Mouse (Mus musculus) stomach, embryonic 15.5 days (tissue): Measurements from ENCODE around the gene Mphosph6. TPM values are rescaled to one million over a fixed set of nuclear protein-coding genes. Genes with fewer than 3 reads are reported as not detected.

Experiments
- ATAC-seq: fragments of 200-750 bp; cut with Nextera tagmentation; 2 replicates; pipeline ENCODE4 v1.8.0; 2017; ENCODE audit warnings: low read depth, moderate number of reproducible peaks, moderate TSS enrichment; ENCODE audit not compliant: insufficient read depth, low FRiP score
- H3K27ac ChIP-seq: fragments of 300-500 bp; sonication (generic); 2 replicates; pipeline ENCODE4 v1.5.1; 2015; ENCODE audit warnings: mild to moderate bottlenecking, inconsistent platforms
- H3K27me3 ChIP-seq: fragments of 300-500 bp; sonication (generic); replicated peaks from 2 replicates; pipeline ENCODE4 v1.6.1; 2015; ENCODE audit warnings: inconsistent platforms
- H3K36me3 ChIP-seq: fragments of 300-500 bp; sonication (generic); 2 replicates; pipeline ENCODE4 v1.6.1; 2015; ENCODE audit warnings: inconsistent platforms
- H3K4me1 ChIP-seq: fragments of 300-500 bp; sonication (generic); 2 replicates; pipeline ENCODE4 v1.6.1; 2015; ENCODE audit warnings: inconsistent platforms
- H3K4me2 ChIP-seq: fragments of 300-500 bp; sonication (generic); 2 replicates; pipeline ENCODE4 v1.6.1; 2015; ENCODE audit warnings: mild to moderate bottlenecking, inconsistent platforms
- H3K4me3 ChIP-seq: fragments of 300-500 bp; sonication (generic); replicated peaks from 2 replicates; pipeline ENCODE4 v1.5.1; 2015; ENCODE audit warnings: inconsistent platforms
- H3K9ac ChIP-seq: fragments of 300-500 bp; sonication (generic); 2 replicates; pipeline ENCODE4 v1.6.1; 2015; ENCODE audit warnings: inconsistent platforms
- H3K9me3 ChIP-seq: fragments of 300-500 bp; sonication (generic); 2 replicates; pipeline ENCODE4 v1.6.1; 2016; ENCODE audit warnings: inconsistent platforms
- WGBS: fragments of 180-500 bp; shearing (Covaris S2); methylation state at CpG from one replicate; pipeline ENCODE4 v1.1.7; 2015; 5-methylcytosine and 5-hydroxymethylcytosine counted together
- polyA plus RNA-seq: library from polyadenylated mRNA; unstranded; fragments of >200 nt; fragmentation: Nextera tagmentation; extraction: Ambion mirVana; gene quantifications from 2 replicates; pipeline ENCODE4 v1.2.1, GENCODE M21; 2015

Gene Mphosph6
- polyA plus RNA-seq, 1 experiment from 2014 or later: 58.6 TPM

GRCm38 (mm10) chr8:117764625-117765024, 37.1 kb downstream of the Mphosph6 start:
- no peaks in the 10 kb centered on the region for H3K4me1 ChIP-seq
- no peak overlapping the region for H3K4me2 ChIP-seq
- no peak overlapping the region for H3K4me3 ChIP-seq
- no peak overlapping the region; the same call in 1 of the 2 replicates for H3K9ac ChIP-seq
- H3K27ac ChIP-seq: peak overlapping the region; percentile 37; the same call in 1 of the 2 replicates
- H3K9me3 ChIP-seq: no peaks in the 10 kb centered on the region
- H3K27me3 ChIP-seq: no peaks in the 10 kb centered on the region
- no peaks in the 10 kb centered on the region for H3K36me3 ChIP-seq
- ATAC-seq: peak; percentile 47; the same call in 1 of the 2 replicates
- 47% methylated on average over 4 of the region's 4 CpGs for whole genome bisulfite sequencing

- H3K4me1 ChIP-seq: no peaks in the 10 kb centered on the region
- 88% methylated on average over 6 of the region's 6 CpGs for WGBS
- no peaks in the 10 kb centered on the region for H3K36me3 ChIP-seq
- H3K27ac ChIP-seq: no peak overlapping the region
- no peaks in the 10 kb centered on the region for H3K27me3 ChIP-seq
- ATAC-seq: no peak
- no peak overlapping the region for H3K4me2 ChIP-seq
- no peak overlapping the region for H3K4me3 ChIP-seq
- H3K9me3 ChIP-seq: no peaks in the 10 kb centered on the region
- no peak overlapping the region for H3K9ac ChIP-seq
Observed at GRCm38 (mm10) chr8:117762776-117763175, 39.0 kb downstream of the Mphosph6 start.

GRCm38 (mm10) chr8:117757900-117758299, 43.8 kb downstream of the Mphosph6 start:
- H3K4me2 ChIP-seq: no peak overlapping the region
- no peak overlapping the region for H3K27ac ChIP-seq
- no peak for ATAC-seq
- 75% methylated on average over 11 of the region's 11 CpGs for WGBS
- H3K27me3 ChIP-seq: no peaks in the 10 kb centered on the region
- H3K9ac ChIP-seq: no peak overlapping the region
- no peaks in the 10 kb centered on the region for H3K36me3 ChIP-seq
- H3K4me1 ChIP-seq: no peaks in the 10 kb centered on the region
- H3K4me3 ChIP-seq: no peak overlapping the region
- no peaks in the 10 kb centered on the region for H3K9me3 ChIP-seq

- H3K9ac ChIP-seq: no peak overlapping the region
- no peak overlapping the region for H3K4me3 ChIP-seq
- H3K27ac ChIP-seq: no peak overlapping the region
- no peak for ATAC-seq
- no peak overlapping the region for H3K4me2 ChIP-seq
- H3K36me3 ChIP-seq: no peaks in the 10 kb centered on the region
- no peaks in the 10 kb centered on the region for H3K4me1 ChIP-seq
- no peaks in the 10 kb centered on the region for H3K27me3 ChIP-seq
- WGBS: 69% methylated on average over 2 of the region's 2 CpGs
- no peaks in the 10 kb centered on the region for H3K9me3 ChIP-seq
Observed at GRCm38 (mm10) chr8:117749436-117749835, 52.3 kb downstream of the Mphosph6 start.

GRCm38 (mm10) chr8:117747886-117748730, 53.6 kb downstream of the Mphosph6 start:
- H3K9me3 ChIP-seq: no peaks in the 10 kb centered on the region
- WGBS: 71% methylated on average over 8 of the region's 9 CpGs
- H3K36me3 ChIP-seq: no peaks in the 10 kb centered on the region
- H3K27me3 ChIP-seq: no peaks in the 10 kb centered on the region
- no peak overlapping the region for H3K4me3 ChIP-seq
- no peak overlapping the region for H3K9ac ChIP-seq
- H3K4me2 ChIP-seq: no peak overlapping the region
- no peak overlapping the region for H3K27ac ChIP-seq
- ATAC-seq: no peak
- H3K4me1 ChIP-seq: no peaks in the 10 kb centered on the region

GRCm38 (mm10) chr8:117747428-117747827, 54.3 kb downstream of the Mphosph6 start:
- H3K4me2 ChIP-seq: no peak overlapping the region
- no peaks in the 10 kb centered on the region for H3K9me3 ChIP-seq
- ATAC-seq: no peak; the same call in 1 of the 2 replicates
- WGBS: 33% methylated on average over 2 of the region's 2 CpGs
- H3K27me3 ChIP-seq: no peaks in the 10 kb centered on the region
- no peaks in the 10 kb centered on the region for H3K4me1 ChIP-seq
- H3K4me3 ChIP-seq: no peak overlapping the region
- H3K9ac ChIP-seq: no peak overlapping the region
- H3K36me3 ChIP-seq: no peaks in the 10 kb centered on the region
- no peak overlapping the region for H3K27ac ChIP-seq

- Histone ChIP-seq H3K4me2 (no peak overlapping the region), H3K27me3 (no peaks in the 10 kb centered on the region), H3K36me3 (no peaks in the 10 kb centered on the region), H3K27ac (no peak overlapping the region), H3K9ac (no peak overlapping the region), H3K4me3 (no peak overlapping the region), H3K9me3 (no peaks in the 10 kb centered on the region), H3K4me1 (no peaks in the 10 kb centered on the region)
- ATAC-seq: no peak
- 64% methylated on average over 5 of the region's 5 CpGs for WGBS
Observed at GRCm38 (mm10) chr8:117746651-117747050, 55.1 kb downstream of the Mphosph6 start.

- no peaks in the 10 kb centered on the region for H3K9me3 ChIP-seq
- H3K27me3 ChIP-seq: no peaks in the 10 kb centered on the region
- no peak overlapping the region for H3K27ac ChIP-seq
- H3K4me1 ChIP-seq: no peaks in the 10 kb centered on the region
- H3K36me3 ChIP-seq: no peaks in the 10 kb centered on the region
- no peak overlapping the region for H3K9ac ChIP-seq
- H3K4me3 ChIP-seq: no peak overlapping the region
- 72% methylated on average over 15 of the region's 15 CpGs for WGBS
- no peak overlapping the region for H3K4me2 ChIP-seq
- ATAC-seq: peak; percentile 26; the same call in 1 of the 2 replicates
Observed at GRCm38 (mm10) chr8:117742431-117743012, 59.2 kb downstream of the Mphosph6 start.

Other genes starting within 250 kb of the Mphosph6 start
- gene Sdr42e1, start 128.3 kb downstream of the Mphosph6 start, polyA plus RNA-seq: 7.2 TPM in 2 replicates
- gene Hsd17b2, start 100.0 kb downstream of the Mphosph6 start, polyA plus RNA-seq: 21.5 and 23.7 TPM in 2 replicates